Mouse (Mus musculus) lung, embryonic 14.5 days (tissue): ENCODE data around the gene Rap1gap2. TPM values are rescaled to one million over a fixed set of nuclear protein-coding genes. Genes with fewer than 3 reads are reported as not detected.

ENCODE experiments used
- ATAC-seq: fragments of 200-750 bp; cut with Nextera tagmentation; 2 replicates; pipeline ENCODE4 v1.8.0; 2017; ENCODE audit warnings: mild to moderate bottlenecking, moderate TSS enrichment, moderate library complexity; ENCODE audit not compliant: insufficient read depth
- DNase-seq: peaks from one replicate; pipeline ENCODE4 v3.0.0-alpha.2; 2015
- H3K27ac ChIP-seq: fragments of 300-500 bp; sonication (generic); 2 replicates; pipeline ENCODE4 v1.5.1; 2014; ENCODE audit warnings: low read depth, mild to moderate bottlenecking, moderate library complexity
- H3K27me3 ChIP-seq: fragments of 300-500 bp; sonication (generic); 2 replicates; pipeline ENCODE4 v1.6.1; 2014; ENCODE audit warnings: low read length, control low read depth; ENCODE audit not compliant: insufficient read depth
- H3K36me3 ChIP-seq: fragments of 300-500 bp; sonication (generic); 2 replicates; pipeline ENCODE4 v1.6.1; 2014; ENCODE audit warnings: control low read depth; ENCODE audit not compliant: insufficient read depth
- H3K4me1 ChIP-seq: fragments of 300-500 bp; sonication (generic); 2 replicates; pipeline ENCODE4 v1.6.1; 2014; ENCODE audit warnings: antibody characterized with exemption, control low read depth; ENCODE audit not compliant: insufficient read depth
- H3K4me2 ChIP-seq: fragments of 300-500 bp; sonication (generic); 2 replicates; pipeline ENCODE4 v1.6.1; 2014; ENCODE audit warnings: mild to moderate bottlenecking
- H3K4me3 ChIP-seq: fragments of 300-500 bp; sonication (generic); 2 replicates; pipeline ENCODE4 v1.5.1; 2014; ENCODE audit warnings: low read depth, low read length
- H3K9ac ChIP-seq: fragments of 300-500 bp; sonication (generic); 2 replicates; pipeline ENCODE4 v1.6.1; 2014
- H3K9me3 ChIP-seq: fragments of 300-500 bp; sonication (generic); 2 replicates; pipeline ENCODE4 v1.6.1; 2016; ENCODE audit warnings: low read depth, low read length, control low read depth
- CTCF ChIP-seq: IDR thresholded peaks from 2 replicates; pipeline ENCODE4 v1.5.1; 2016; ENCODE audit warnings: antibody characterized with exemption, low read depth
- WGBS: fragments of 180-500 bp; shearing (Covaris S2); extraction: QIAGEN DNeasy Blood & Tissue Kit; methylation state at CpG from one replicate; pipeline ENCODE4 v1.1.7; 2014; 5-methylcytosine and 5-hydroxymethylcytosine counted together
- polyA plus RNA-seq: library from polyadenylated mRNA; unstranded; fragments of >200 nt; fragmentation: Nextera tagmentation; extraction: Ambion mirVana; gene quantifications from 2 replicates; pipeline ENCODE4 v1.2.1, GENCODE M21; 2014

Rap1gap2 gene
- polyA plus RNA-seq, 1 experiment from 2014 or later = 2.6 TPM

DNA sequence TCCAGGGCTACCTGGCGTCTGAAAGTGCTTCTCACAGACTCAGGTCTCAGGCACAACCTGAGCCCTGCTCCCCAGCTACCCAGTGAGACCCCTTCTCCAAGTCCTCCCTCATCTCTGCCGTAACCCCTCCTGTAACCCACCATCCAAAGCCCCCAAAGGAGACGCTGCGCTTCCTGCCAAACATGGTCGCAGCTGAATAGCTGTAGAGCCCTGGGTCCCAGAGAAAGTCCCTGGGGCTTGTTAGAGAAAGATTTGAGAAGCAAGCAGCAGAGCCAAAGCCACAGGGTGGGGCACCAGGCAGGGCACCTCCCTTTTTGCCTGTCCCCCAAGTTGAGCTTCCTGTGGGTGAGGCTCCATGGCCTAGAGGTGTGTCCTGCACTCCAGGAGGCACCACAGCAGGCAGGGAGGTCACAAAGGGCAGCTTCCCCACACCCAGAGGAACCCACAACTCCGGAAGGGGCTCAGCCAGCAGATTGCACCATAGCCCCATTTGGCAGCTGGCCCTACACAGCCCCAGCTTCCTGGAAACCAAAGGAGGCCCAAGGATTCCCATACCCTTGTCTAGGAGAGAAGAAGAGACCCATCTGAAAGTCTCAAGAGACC lies 38.2 kb downstream of the Rap1gap2 start:
- no peak overlapping the region for H3K9ac ChIP-seq
- no peaks in the 10 kb centered on the region for H3K9me3 ChIP-seq
- no peak for ATAC-seq
- H3K36me3 ChIP-seq = no peaks in the 10 kb centered on the region
- no peak for TF ChIP-seq CTCF
- peak; percentile 42 for DNase-seq
- no peak overlapping the region for H3K4me3 ChIP-seq
- H3K27me3 ChIP-seq = no peaks in the 10 kb centered on the region
- 67% methylated on average over 6 of the region's 6 CpGs for WGBS
- H3K4me2 ChIP-seq = no peak overlapping the region
- 0 out of 2 replicates have a peak, but pooled peaks cover 5% of the 10 kb centered on the region for H3K4me1 ChIP-seq
- H3K27ac ChIP-seq = no peak overlapping the region

DNA sequence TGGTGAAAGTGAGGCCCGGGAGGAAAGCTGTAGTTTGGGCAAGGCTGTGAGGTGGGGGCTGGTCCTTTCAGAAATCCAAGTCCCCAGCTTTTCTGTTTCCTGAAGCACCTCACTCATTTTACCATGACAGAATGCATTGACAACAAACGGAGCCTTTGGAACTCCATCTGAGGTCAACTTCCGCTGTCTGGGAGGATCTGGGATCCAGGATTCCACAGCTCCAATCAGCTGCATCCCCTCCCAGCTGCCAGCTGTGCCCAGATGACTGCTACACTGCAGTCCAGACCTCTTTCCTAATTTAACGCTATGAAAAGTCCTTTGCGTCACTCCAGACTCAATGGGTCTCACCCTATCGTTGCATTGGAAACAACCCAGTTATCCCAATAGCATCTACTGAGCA lies 41.0 kb downstream of the Rap1gap2 start:
- no peaks in the 10 kb centered on the region for H3K27me3 ChIP-seq
- no peak overlapping the region for H3K4me3 ChIP-seq
- DNase-seq (peak; percentile 79), ATAC-seq (peak; percentile 71; the same call in 1 of the 2 replicates)
- H3K27ac ChIP-seq = no peak overlapping the region
- no peaks in the 10 kb centered on the region for H3K9me3 ChIP-seq
- H3K36me3 ChIP-seq = no peaks in the 10 kb centered on the region
- no peak overlapping the region for H3K9ac ChIP-seq
- H3K4me2 ChIP-seq = no peak overlapping the region
- 0 out of 2 replicates have a peak, but pooled peaks cover 5% of the 10 kb centered on the region for H3K4me1 ChIP-seq
- WGBS = 43% methylated on average over 6 of the region's 6 CpGs
- no peak for TF ChIP-seq CTCF

DNA sequence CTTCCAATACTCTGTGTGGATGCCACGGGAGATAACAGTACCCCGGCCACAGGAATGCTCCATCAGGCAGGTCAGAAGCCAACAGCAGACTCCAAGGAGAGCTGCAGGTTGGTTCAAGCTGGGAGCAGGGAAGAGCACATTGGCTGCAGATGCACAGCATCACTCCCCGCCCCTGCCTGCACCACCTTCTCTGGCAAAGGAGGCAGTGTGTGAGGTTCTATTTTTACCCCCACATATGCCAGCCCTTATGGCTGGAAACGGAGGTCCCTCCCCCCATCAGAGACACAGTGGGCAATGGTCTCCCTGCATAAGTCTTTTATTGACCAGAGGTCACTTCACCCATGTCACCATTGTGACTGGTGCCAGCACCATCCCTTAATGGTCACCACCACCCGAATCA lies 42.3 kb downstream of the Rap1gap2 start:
- Histone ChIP-seq H3K4me3 (no peak overlapping the region), H3K4me1 (0 out of 2 replicates have a peak, but pooled peaks cover 5% of the 10 kb centered on the region), H3K27me3 (no peaks in the 10 kb centered on the region), H3K9me3 (no peaks in the 10 kb centered on the region), H3K27ac (no peak overlapping the region), H3K4me2 (no peak overlapping the region), H3K9ac (no peak overlapping the region), H3K36me3 (no peaks in the 10 kb centered on the region)
- TF ChIP-seq CTCF = no peak
- ATAC-seq (no peak), DNase-seq (no peak)
- WGBS = 74% methylated on average over 5 of the region's 5 CpGs

DNA sequence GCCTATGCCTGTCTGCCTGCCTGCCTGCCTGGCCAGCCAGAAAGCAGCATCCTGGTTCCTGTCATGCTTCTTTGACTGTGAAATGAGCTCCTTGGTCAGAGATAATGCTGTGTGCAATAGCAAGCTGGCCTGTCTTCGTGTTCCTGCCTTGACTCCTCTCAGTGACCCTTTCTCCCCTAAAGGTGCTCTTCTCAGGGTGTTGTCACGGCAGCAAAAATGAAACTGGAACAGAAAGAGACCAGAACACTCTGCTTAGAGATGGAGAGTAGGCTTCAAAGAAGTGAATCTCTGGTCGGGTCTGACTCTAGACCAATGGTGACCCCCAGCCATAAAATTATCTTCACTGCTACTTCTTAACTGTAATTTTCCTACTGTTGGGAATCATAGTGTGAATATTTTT lies 42.7 kb downstream of the Rap1gap2 start:
- DNase-seq (no peak), ATAC-seq (no peak)
- 67% methylated on average over 3 of the region's 3 CpGs for WGBS
- Histone ChIP-seq H3K27me3 (no peaks in the 10 kb centered on the region), H3K9ac (no peak overlapping the region), H3K4me2 (no peak overlapping the region), H3K4me1 (0 out of 2 replicates have a peak, but pooled peaks cover 4% of the 10 kb centered on the region), H3K36me3 (no peaks in the 10 kb centered on the region), H3K27ac (no peak overlapping the region), H3K9me3 (no peaks in the 10 kb centered on the region), H3K4me3 (no peak overlapping the region)
- no peak for TF ChIP-seq CTCF

DNA sequence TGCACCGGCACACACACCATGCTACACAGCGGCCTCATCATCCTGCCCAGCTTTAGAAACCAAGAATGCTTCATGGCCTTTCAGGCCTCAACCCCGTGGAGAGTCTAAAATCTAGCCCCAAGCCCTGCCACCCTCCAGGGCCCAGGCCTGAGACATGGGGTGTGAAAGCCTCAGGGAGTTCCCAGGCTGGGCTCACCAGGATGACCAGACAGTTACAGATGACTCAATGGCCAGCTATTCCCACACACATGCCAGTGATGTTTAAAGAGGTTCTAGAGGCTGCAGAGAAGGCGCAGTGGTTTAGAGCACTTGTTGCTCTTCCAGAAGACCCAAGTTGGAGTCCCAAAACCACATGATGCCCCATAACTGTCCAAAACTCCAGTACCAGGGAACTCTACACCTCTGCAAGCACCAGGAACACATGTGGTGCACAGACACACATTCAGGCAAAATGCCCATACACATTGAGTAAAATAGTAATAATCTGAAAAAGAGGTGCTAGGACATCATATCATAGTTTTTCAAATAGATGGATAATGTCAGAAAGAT lies 44.3 kb downstream of the Rap1gap2 start:
- no peaks in the 10 kb centered on the region for H3K4me1 ChIP-seq

DNA sequence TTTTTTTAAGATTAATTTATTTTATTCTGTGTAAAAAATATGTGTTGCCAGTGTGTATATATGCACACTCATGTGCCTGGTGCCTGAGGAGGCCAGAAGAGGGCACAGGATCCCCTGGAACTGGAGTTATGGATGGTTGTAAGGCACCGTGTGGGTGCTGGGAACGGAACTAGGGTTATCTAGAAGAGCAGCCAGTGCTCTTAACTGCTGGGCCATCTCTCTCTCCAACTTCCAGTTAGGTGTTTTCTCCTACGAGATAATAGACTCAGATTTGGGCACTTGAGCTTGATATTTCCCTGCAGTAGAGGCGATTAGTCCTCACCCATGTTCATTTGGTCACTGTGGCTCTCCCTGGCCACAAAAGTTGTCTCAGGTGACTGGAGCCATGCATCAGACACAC lies 49.3 kb downstream of the Rap1gap2 start:
- 86% methylated on average over 4 of the region's 4 CpGs for WGBS
- ATAC-seq = no peak
- H3K4me2 ChIP-seq = no peak overlapping the region
- H3K4me1 ChIP-seq = peaks cover 2% of the 10 kb centered on the region; the same call in 1 of the 2 replicates
- no peak overlapping the region for H3K9ac ChIP-seq
- H3K27me3 ChIP-seq = no peaks in the 10 kb centered on the region
- no peak overlapping the region for H3K27ac ChIP-seq
- no peak for TF ChIP-seq CTCF
- H3K4me3 ChIP-seq = no peak overlapping the region
- H3K9me3 ChIP-seq = no peaks in the 10 kb centered on the region
- no peaks in the 10 kb centered on the region for H3K36me3 ChIP-seq
- DNase-seq = no peak

More for the DNA sequence above, 44.3 kb downstream of the Rap1gap2 start:
- H3K9ac ChIP-seq = no peak overlapping the region
- DNase-seq = no peak
- H3K36me3 ChIP-seq = no peaks in the 10 kb centered on the region
- no peak for ATAC-seq
- H3K27me3 ChIP-seq = no peaks in the 10 kb centered on the region
- H3K9me3 ChIP-seq = no peaks in the 10 kb centered on the region
- WGBS = 84% methylated on average over 4 of the region's 4 CpGs
- no peak overlapping the region for H3K4me2 ChIP-seq
- H3K4me3 ChIP-seq = no peak overlapping the region
- TF ChIP-seq CTCF = no peak
- no peak overlapping the region for H3K27ac ChIP-seq

DNA sequence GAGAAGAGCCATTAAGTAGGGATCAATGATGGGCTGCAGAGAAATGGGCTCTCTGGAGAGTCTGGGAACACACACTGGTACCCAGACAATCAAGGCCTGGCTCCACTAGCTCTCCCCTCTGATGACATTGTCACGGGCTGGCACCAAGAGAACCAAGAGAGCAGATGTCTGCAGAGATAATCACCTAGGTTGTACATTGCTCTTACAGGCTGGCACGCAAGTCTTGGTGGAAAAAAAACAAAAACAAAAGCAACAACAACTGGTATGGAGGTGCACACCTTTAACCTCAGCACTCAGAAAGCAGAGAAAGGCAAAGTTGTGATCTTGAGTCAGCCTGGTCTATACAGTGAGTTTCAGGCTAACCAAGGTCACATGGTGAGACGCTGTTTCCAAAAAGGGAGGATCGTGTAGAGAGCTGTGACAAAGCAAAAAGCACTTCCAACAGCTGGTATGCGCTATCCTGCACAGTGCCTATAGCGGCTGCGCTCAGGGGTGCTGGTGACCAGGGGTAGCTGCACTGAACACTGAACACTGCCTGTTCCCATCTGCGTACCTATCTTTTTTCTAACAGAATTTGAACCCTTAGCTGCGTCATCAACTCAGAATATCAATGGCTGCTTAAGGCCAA lies 50.0 kb downstream of the Rap1gap2 start:
- Histone ChIP-seq H3K36me3 (no peaks in the 10 kb centered on the region), H3K4me1 (peaks cover 6% of the 10 kb centered on the region), H3K9ac (no peak overlapping the region), H3K4me2 (no peak overlapping the region), H3K27ac (no peak overlapping the region), H3K4me3 (no peak overlapping the region), H3K9me3 (no peaks in the 10 kb centered on the region), H3K27me3 (no peaks in the 10 kb centered on the region)
- ATAC-seq (no peak), DNase-seq (no peak)
- 86% methylated on average over 9 of the region's 9 CpGs for WGBS
- TF ChIP-seq CTCF = no peak
